Mouse (Mus musculus): ENCODE data around the gene Adarb1. TPM values are rescaled to one million over a fixed set of nuclear protein-coding genes. Genes with fewer than 3 reads are reported as not detected.

The Adarb1 gene
- polyA plus RNA-seq, 1 experiment: 154 TPM

DNA sequence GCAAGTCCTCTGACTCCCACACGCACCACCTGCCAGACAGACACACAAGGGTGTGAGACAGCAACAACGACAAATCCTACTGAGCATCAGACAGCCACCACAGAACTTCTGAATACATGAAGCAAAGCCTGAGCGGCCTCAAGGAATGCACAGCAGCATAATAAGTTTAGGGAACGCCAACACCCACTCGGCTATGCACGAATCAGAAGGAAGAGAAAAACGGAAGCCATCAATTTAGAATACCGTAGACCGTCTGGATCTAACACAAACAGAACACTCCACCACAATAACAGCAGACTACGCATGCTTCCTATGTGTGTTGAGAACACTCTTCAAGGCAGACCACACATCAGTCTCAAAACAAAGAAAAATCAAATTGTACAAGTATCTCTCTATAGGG is 109.1 kb downstream of the Adarb1 start:
- Histone ChIP-seq H3K4me3 (replicated peaks; ENCODE audit: insufficient read depth, low read depth, low read length) (no peak overlapping the region), H3K27ac (ENCODE audit: insufficient read depth, low read length) (no peak overlapping the region), H3K27me3 (ENCODE audit: control insufficient read depth, insufficient read depth, low read length) (no peaks in the 10 kb centered on the region), H3K4me1 (ENCODE audit: control insufficient read depth, insufficient read depth, low read length) (no peaks in the 10 kb centered on the region)
- no peak for TF ChIP-seq POLR2A (IDR thresholded peaks at IDR 0.05; ENCODE audit: borderline replicate concordance, insufficient read depth, low read length)
- no peak for TF ChIP-seq CTCF (IDR thresholded peaks at IDR 0.05; ENCODE audit: borderline replicate concordance, insufficient read depth, low read depth, low read length)
- WGBS: 76% methylated on average over 10 of the region's 10 CpGs
- DNase-seq: no peak

DNA sequence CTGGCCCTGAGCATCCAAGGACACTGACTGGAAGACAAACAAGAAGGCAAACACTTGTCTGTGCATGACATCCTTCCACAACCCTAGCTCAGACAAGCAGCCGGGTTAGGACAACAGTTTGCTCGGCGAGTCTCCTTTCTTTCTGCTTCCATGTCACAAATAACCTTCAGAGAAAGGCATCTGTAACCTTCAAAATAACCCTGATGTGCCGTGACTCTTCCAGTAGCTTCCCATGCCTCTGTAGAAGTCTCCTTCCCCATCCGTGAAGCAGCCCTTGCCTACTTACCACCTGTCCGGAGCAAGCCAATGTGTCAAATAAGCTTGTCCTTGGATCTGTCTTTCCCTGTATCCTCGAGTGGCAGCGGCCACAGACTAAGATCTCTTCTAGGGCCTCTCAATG is 112.3 kb downstream of the Adarb1 start:
- Histone ChIP-seq H3K27ac (ENCODE audit: insufficient read depth, low read length) (no peak overlapping the region), H3K4me3 (replicated peaks; ENCODE audit: insufficient read depth, low read depth, low read length) (no peak overlapping the region), H3K27me3 (ENCODE audit: control insufficient read depth, insufficient read depth, low read length) (no peaks in the 10 kb centered on the region), H3K4me1 (ENCODE audit: control insufficient read depth, insufficient read depth, low read length) (no peaks in the 10 kb centered on the region)
- TF ChIP-seq CTCF (IDR thresholded peaks at IDR 0.05; ENCODE audit: borderline replicate concordance, insufficient read depth, low read depth, low read length) (no peak), POLR2A (IDR thresholded peaks at IDR 0.05; ENCODE audit: borderline replicate concordance, insufficient read depth, low read length) (no peak)
- no peak for DNase-seq
- 79% methylated on average over 8 of the region's 8 CpGs for WGBS

DNA sequence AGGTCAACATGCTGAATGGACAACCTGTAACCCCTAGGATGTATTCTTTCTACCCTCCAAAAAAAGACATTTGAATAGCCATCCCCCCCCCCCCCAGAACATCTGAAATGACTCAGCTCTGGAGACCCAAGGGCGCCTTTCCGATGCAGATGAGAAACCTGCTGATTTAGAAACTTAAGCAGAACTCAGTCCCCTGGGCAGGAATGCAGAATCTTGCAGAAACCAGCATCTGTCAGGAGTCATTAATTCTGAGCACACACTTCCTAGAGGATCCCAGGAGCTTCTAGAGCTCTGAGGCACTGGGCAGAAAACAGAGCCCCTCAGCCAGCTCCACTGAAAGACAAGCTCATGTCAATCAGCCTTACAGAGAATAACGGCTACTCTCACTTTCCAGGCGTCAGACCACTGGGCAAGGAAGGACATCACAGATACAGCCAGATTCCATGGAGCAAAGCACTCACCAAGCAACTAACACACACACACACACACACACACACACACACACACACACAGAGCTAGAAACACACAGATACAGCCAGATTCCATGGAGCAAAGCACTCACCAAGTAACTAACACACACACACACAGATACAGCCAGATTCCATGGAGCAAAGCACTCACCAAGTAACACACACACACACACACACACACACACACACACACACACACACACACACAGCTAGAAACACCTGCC is 113.1 kb downstream of the Adarb1 start:
- no peaks in the 10 kb centered on the region for H3K27me3 ChIP-seq (ENCODE audit: control insufficient read depth, insufficient read depth, low read length)
- H3K4me3 ChIP-seq (replicated peaks; ENCODE audit: insufficient read depth, low read depth, low read length): no peak overlapping the region
- no peak overlapping the region for H3K27ac ChIP-seq (ENCODE audit: insufficient read depth, low read length)
- H3K4me1 ChIP-seq (ENCODE audit: control insufficient read depth, insufficient read depth, low read length): 0 out of 2 replicates have a peak, but pooled peaks cover 3% of the 10 kb centered on the region
- WGBS: 33% methylated on average over 4 of the region's 4 CpGs
- no peak for DNase-seq
- TF ChIP-seq CTCF (IDR thresholded peaks at IDR 0.05; ENCODE audit: borderline replicate concordance, insufficient read depth, low read depth, low read length) (no peak), POLR2A (IDR thresholded peaks at IDR 0.05; ENCODE audit: borderline replicate concordance, insufficient read depth, low read length) (no peak)

DNA sequence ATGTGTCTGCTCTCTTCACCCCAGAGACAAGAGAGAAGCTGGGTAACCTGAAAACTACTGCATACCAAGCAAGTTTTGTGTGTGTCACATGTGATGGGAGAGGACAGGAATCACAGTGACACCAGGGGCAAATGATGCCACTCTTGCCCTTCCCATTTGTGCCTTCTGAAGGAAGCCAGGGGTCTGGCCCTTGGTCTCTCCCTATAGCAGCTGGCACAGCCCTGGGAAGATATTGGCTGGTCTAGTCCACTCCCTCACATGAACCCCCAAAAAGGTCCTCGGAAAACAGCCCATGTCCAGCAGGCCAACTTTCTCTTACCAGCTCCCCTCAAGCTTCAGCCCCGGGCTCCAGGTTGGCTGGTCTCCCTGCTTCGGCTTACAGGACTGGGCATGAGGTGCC is 113.7 kb downstream of the Adarb1 start:
- no peak overlapping the region for H3K27ac ChIP-seq (ENCODE audit: insufficient read depth, low read length)
- no peak for DNase-seq
- TF ChIP-seq CTCF (IDR thresholded peaks at IDR 0.05; ENCODE audit: borderline replicate concordance, insufficient read depth, low read depth, low read length) (no peak), POLR2A (IDR thresholded peaks at IDR 0.05; ENCODE audit: borderline replicate concordance, insufficient read depth, low read length) (no peak)
- H3K4me3 ChIP-seq (replicated peaks; ENCODE audit: insufficient read depth, low read depth, low read length): no peak overlapping the region
- H3K4me1 ChIP-seq (ENCODE audit: control insufficient read depth, insufficient read depth, low read length): peaks cover 3% of the 10 kb centered on the region; the same call in 1 of the 2 replicates
- 59% methylated on average over 3 of the region's 3 CpGs for WGBS
- H3K27me3 ChIP-seq (ENCODE audit: control insufficient read depth, insufficient read depth, low read length): no peaks in the 10 kb centered on the region

DNA sequence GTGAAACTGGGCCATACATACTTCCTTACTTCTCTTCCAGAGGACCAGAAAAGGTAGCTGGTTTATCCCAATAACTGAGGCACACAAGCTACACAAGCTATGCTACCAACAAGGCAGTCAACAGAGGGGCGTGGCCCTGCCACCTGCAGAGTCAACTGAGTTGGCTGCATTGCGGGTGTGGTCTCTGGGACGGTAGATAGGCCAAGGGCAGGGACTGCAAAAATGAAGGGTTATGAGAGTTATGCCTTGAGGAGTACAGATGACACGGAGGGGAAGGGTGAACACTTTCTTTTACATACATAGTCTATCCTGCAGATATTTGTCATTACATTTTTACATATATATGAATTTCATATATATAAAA is 117.2 kb downstream of the Adarb1 start:
- Histone ChIP-seq H3K4me3 (replicated peaks; ENCODE audit: insufficient read depth, low read depth, low read length) (no peak overlapping the region), H3K27me3 (ENCODE audit: control insufficient read depth, insufficient read depth, low read length) (no peaks in the 10 kb centered on the region), H3K4me1 (ENCODE audit: control insufficient read depth, insufficient read depth, low read length) (peaks cover 10% of the 10 kb centered on the region), H3K27ac (ENCODE audit: insufficient read depth, low read length) (no peak overlapping the region)
- DNase-seq: no peak
- no peak for TF ChIP-seq POLR2A (IDR thresholded peaks at IDR 0.05; ENCODE audit: borderline replicate concordance, insufficient read depth, low read length)
- no peak for TF ChIP-seq CTCF (IDR thresholded peaks at IDR 0.05; ENCODE audit: borderline replicate concordance, insufficient read depth, low read depth, low read length)
- 75% methylated on average over 4 of the region's 4 CpGs for WGBS

DNA sequence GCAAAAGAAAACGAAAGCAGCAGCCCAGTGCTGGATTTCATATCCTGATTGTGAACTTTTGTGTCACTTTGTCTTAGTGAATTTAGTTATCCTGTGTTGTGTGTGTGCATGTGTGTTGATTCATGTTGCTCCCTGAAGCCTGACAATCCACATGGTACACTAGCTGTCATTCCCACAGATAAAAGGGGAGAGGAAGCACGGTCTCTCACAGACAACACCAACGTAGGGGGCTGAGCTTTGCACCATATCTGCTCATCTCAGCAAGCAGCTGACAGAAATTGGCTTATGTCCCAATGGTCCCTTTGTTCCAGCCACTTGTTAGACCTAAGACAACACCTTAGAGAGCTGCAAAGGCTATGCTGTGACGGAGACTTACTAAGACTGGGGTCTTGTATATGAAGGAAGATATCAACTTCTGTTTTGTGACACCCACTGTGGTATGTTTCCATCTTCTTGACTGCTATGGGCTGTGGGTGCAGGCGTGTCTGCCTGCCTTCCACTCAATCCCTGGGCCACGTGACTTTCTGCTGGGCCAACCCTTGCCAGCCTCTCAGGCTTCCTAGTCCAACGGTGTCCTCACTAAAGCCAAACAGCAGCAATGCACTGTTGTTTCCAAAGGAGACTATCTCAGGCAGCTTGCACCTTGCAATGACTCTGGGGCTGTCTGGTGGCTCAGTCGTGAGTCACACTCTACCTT is 117.7 kb downstream of the Adarb1 start:
- H3K27me3 ChIP-seq (ENCODE audit: control insufficient read depth, insufficient read depth, low read length): no peaks in the 10 kb centered on the region
- WGBS: 56% methylated on average over 8 of the region's 8 CpGs
- TF ChIP-seq POLR2A (IDR thresholded peaks at IDR 0.05; ENCODE audit: borderline replicate concordance, insufficient read depth, low read length): no peak
- no peak for TF ChIP-seq CTCF (IDR thresholded peaks at IDR 0.05; ENCODE audit: borderline replicate concordance, insufficient read depth, low read depth, low read length)
- no peak overlapping the region for H3K4me3 ChIP-seq (replicated peaks; ENCODE audit: insufficient read depth, low read depth, low read length)
- no peak for DNase-seq
- peaks cover 15% of the 10 kb centered on the region for H3K4me1 ChIP-seq (ENCODE audit: control insufficient read depth, insufficient read depth, low read length)
- H3K27ac ChIP-seq (ENCODE audit: insufficient read depth, low read length): no peak overlapping the region

DNA sequence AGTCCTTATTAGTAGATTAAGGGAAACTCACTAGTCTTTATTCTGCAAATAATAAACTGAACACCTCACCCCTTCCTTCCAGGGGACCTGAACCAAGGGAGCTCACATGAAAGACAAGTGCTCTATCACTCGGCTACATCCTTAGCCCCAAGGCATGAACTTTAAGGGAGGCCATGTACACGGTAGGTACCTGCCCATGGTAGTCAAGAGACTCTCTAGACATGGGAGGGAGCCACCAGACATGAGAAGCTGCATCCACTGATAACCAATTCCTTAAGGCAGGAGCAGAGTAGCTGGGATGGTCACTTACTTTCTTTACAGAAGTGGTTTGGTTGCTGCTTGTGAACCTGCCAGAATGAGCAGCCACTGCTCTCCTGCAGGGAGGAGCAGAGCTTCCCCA is 118.9 kb downstream of the Adarb1 start:
- H3K27ac ChIP-seq (ENCODE audit: insufficient read depth, low read length): no peak overlapping the region
- TF ChIP-seq CTCF (IDR thresholded peaks at IDR 0.05; ENCODE audit: borderline replicate concordance, insufficient read depth, low read depth, low read length) (no peak), POLR2A (IDR thresholded peaks at IDR 0.05; ENCODE audit: borderline replicate concordance, insufficient read depth, low read length) (no peak)
- no peak for DNase-seq
- H3K4me3 ChIP-seq (replicated peaks; ENCODE audit: insufficient read depth, low read depth, low read length): no peak overlapping the region
- H3K27me3 ChIP-seq (ENCODE audit: control insufficient read depth, insufficient read depth, low read length): no peaks in the 10 kb centered on the region
- 89% methylated on average over 2 of the region's 2 CpGs for WGBS
- H3K4me1 ChIP-seq (ENCODE audit: control insufficient read depth, insufficient read depth, low read length): peaks cover 26% of the 10 kb centered on the region

DNA sequence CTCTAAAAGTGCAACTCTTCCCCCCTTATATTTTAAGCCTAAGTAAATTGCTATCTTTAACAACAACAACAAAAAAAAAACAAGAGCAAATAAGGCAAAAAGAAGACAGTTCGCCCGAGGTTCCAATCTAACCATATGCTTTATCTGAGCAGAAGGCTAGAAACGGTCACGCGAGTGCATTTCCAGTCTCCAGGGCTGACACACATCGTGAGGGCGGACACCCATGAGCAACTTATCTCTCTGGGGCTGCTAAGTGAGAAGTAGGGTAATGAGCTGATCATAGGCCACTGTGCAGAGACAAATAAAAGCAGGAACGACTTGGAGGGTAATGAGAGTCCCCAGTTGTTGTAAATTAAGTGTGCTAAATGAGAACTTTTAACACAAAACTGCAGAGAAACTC is 119.4 kb downstream of the Adarb1 start:
- DNase-seq: no peak
- 88% methylated on average over 8 of the region's 8 CpGs for WGBS
- TF ChIP-seq POLR2A (IDR thresholded peaks at IDR 0.05; ENCODE audit: borderline replicate concordance, insufficient read depth, low read length) (no peak), CTCF (IDR thresholded peaks at IDR 0.05; ENCODE audit: borderline replicate concordance, insufficient read depth, low read depth, low read length) (no peak)
- H3K27ac ChIP-seq (ENCODE audit: insufficient read depth, low read length): no peak overlapping the region
- H3K27me3 ChIP-seq (ENCODE audit: control insufficient read depth, insufficient read depth, low read length): no peaks in the 10 kb centered on the region
- H3K4me3 ChIP-seq (replicated peaks; ENCODE audit: insufficient read depth, low read depth, low read length): no peak overlapping the region
- peaks cover 30% of the 10 kb centered on the region for H3K4me1 ChIP-seq (ENCODE audit: control insufficient read depth, insufficient read depth, low read length)
